Mouse (Mus musculus) hindbrain, embryonic 12.5 days (tissue): ENCODE measurements at regions not wholly inside any gene's neighbourhood (a gene's known extent, or its start where the extent isn't known, plus 50 kb on each side); places are given as distances from the start of the nearest gene placed in this dataset.

Experiments
- ATAC-seq: fragments of 200-750 bp; cut with Nextera tagmentation; 2 replicates; pipeline ENCODE4 v1.8.0; 2017; ENCODE audit warnings: moderate TSS enrichment; ENCODE audit not compliant: low FRiP score
- H3K27ac ChIP-seq: fragments of 300-500 bp; sonication (generic); 2 replicates; pipeline ENCODE4 v1.5.1; 2016; ENCODE audit warnings: mild to moderate bottlenecking
- H3K27me3 ChIP-seq: fragments of 300-500 bp; sonication (generic); 2 replicates; pipeline ENCODE4 v1.6.1; 2016; ENCODE audit warnings: mild to moderate bottlenecking
- H3K36me3 ChIP-seq: fragments of 300-500 bp; sonication (generic); 2 replicates; pipeline ENCODE4 v1.6.1; 2016; ENCODE audit warnings: mild to moderate bottlenecking
- H3K4me1 ChIP-seq: fragments of 300-500 bp; sonication (generic); 2 replicates; pipeline ENCODE4 v1.6.1; 2016
- H3K4me2 ChIP-seq: fragments of 300-500 bp; sonication (generic); replicated peaks from 2 replicates; pipeline ENCODE4 v1.6.1; 2016; ENCODE audit warnings: mild to moderate bottlenecking
- H3K4me3 ChIP-seq: fragments of 300-500 bp; sonication (generic); 2 replicates; pipeline ENCODE4 v1.5.1; 2016; ENCODE audit warnings: mild to moderate bottlenecking
- H3K9ac ChIP-seq: fragments of 300-500 bp; sonication (generic); 2 replicates; pipeline ENCODE4 v1.6.1; 2016; ENCODE audit warnings: mild to moderate bottlenecking, moderate library complexity
- H3K9me3 ChIP-seq: fragments of 300-500 bp; sonication (generic); replicated peaks from 2 replicates; pipeline ENCODE4 v1.6.1; 2016; ENCODE audit warnings: mild to moderate bottlenecking
- WGBS: fragments of 180-500 bp; shearing (Covaris S2); methylation state at CpG from one replicate; pipeline ENCODE4 v1.1.7; 2016; 5-methylcytosine and 5-hydroxymethylcytosine counted together

DNA sequence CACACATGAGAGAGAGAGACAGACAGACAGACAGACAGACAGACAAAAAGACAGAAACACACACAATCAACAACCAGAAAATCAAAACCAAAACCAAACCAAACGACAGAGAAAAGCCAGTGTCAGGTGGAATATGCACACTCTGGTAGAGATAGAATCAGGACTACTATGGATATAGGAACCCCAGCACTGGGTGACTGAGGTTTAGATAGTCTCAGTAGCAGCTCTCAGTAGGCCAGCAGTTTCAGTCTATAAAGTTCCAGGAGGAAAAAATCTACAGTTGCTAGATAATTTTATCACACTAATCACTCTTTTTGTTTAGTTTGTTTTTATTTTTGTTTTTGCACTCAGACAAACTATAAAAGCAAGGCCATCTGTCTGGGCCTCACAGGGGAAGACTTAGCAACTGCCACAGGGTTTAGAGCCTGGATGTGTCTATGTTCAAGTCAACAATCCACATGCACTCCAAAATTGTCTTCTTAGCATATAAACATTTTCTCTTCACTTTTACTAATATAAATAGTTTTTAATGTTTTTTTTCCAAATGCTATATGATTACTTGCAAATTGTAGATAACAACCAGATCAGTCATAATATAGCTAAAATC lies 718.2 kb downstream of the Trim52 start:
- H3K9me3 ChIP-seq, result no peaks in the 10 kb centered on the region
- no peak overlapping the region for H3K4me3 ChIP-seq
- no peak overlapping the region for H3K9ac ChIP-seq
- ATAC-seq, result no peak
- H3K4me2 ChIP-seq, result no peak overlapping the region
- H3K27me3 ChIP-seq, result no peaks in the 10 kb centered on the region
- H3K4me1 ChIP-seq, result no peaks in the 10 kb centered on the region
- no peaks in the 10 kb centered on the region for H3K36me3 ChIP-seq
- no peak overlapping the region for H3K27ac ChIP-seq
- WGBS, result 67% methylated on average over 1 of the region's 1 CpGs

- H3K9ac ChIP-seq, result no peak overlapping the region
- H3K9me3 ChIP-seq, result no peaks in the 10 kb centered on the region
These were observed 729.7 kb downstream of the Trim52 start for GRCm38 (mm10) chr14:106835705-106836104.

DNA sequence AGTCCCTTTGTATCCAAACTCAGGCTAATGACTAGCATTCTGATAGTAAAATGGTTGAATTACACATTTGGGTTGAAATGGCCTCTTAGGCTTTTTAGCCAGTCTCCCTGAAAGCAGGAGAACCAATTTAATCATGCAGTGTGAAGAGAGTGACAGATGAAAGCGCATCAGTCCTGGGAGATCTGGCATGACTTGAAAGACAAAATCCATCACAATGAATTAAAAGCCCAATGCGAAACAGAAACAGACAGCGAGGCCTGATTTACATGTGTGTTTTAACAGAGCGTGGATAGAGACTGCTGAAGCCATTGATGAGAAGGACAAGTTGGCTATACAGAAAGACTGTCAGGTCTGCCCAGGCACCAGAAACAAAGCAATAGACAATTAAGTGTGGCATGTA lies 730.2 kb downstream of the Trim52 start:
- H3K9me3 ChIP-seq, result no peaks in the 10 kb centered on the region
- ATAC-seq, result peak; percentile 82
- no peaks in the 10 kb centered on the region for H3K36me3 ChIP-seq
- no peak overlapping the region for H3K27ac ChIP-seq
- H3K4me2 ChIP-seq, result no peak overlapping the region
- no peak overlapping the region for H3K9ac ChIP-seq
- H3K27me3 ChIP-seq, result no peaks in the 10 kb centered on the region
- WGBS, result 37% methylated on average over 4 of the region's 4 CpGs
- H3K4me1 ChIP-seq, result no peaks in the 10 kb centered on the region
- no peak overlapping the region for H3K4me3 ChIP-seq

More at GRCm38 (mm10) chr14:106835705-106836104, 729.7 kb downstream of the Trim52 start:
- Histone ChIP-seq H3K4me3 (no peak overlapping the region), H3K4me1 (no peaks in the 10 kb centered on the region), H3K4me2 (no peak overlapping the region), H3K36me3 (no peaks in the 10 kb centered on the region), H3K27me3 (no peaks in the 10 kb centered on the region), H3K27ac (no peak overlapping the region)
- 77% methylated on average over 5 of the region's 5 CpGs for WGBS
- ATAC-seq, result peak; percentile 51
